Mouse (Mus musculus): ENCODE measurements around the gene Bnipl.

Gene Bnipl

GRCm38 (mm10) chr3:95237541-95238099 lies 13.4 kb downstream of the Bnipl start:
- DNase-seq (ENCODE audit: low spot score) = peak; percentile 76

DNA sequence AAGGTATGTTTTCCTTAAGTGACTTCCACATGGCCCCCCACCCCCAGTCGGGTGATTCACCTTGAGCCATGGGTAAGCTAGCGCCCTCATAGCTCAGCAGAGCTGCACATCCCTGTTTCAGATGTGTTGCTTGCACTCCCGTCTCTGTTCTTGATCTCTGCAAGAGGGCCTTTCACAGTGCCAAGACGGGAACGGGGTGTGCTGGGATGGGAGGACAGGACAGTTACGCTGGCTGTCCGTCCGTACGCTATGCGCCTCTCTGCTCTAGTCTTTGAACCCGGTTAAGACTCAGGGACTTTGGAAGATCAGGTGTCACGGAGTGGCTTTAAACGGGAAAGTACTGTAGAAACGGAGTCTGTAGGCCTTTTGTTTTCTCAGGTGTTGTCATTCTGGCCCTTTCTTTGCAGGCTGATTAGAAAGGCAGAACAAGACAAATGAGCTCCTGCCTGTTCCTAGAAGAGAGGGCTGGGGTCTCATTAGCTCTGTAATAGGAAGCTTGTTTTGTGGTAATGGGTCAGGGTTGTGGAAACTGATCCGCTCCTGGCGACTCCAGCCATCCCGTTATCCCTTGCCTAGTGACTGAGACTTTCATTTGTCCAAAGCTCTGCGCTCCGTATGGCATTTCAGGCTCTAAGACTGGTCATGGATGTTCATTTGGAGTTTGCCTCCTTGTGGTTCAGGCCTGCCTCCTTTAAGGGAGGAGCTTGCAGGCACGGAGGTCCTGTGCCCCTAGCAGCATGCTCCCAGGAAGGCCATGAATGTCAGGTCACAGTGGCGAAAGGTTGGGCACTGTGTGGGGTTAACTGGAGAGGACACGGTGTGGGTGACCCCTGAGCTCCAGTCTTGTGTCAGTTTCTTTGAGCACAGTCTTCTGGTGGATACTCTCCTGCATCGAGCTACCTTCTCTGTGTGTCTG lies 15.3 kb downstream of the Bnipl start:
- DNase-seq (ENCODE audit: low spot score) = no peak

DNA sequence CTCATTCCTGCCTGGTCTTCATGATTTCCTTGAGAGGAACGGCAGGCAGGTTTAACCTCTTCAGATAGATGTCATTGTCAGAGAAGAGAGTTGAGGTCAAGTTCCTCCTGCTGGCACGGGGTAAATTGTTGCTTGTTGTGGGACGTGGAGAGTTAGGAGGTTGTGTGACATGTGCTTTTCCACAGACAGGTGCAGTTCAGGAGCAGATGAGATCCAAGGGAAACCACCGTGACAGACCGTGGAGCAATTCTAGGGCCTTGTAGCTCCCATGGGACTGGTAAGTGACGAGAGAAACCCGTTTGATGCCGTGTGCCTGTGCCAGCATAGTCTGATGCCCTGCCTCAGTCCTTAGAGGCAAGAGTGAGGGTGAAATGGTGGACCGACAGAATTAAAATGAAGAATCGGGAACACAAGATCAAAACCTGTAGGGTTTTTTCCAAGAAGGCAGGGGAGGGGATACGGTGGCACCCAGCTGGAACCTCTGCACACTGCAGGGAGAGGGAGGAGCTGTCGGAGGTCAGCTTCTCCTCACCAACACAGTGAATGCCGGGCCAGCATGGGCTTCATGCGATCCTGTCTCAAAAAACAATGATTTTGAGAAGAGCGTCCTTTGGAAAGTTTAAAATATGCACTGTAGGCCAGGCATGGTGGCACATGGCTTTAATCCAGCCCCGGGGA lies 17.6 kb downstream of the Bnipl start:
- DNase-seq (ENCODE audit: low spot score) = no peak

GRCm38 (mm10) chr3:95232771-95233170 lies 18.2 kb downstream of the Bnipl start:
- peak; percentile 31 for DNase-seq (ENCODE audit: low spot score)

DNA sequence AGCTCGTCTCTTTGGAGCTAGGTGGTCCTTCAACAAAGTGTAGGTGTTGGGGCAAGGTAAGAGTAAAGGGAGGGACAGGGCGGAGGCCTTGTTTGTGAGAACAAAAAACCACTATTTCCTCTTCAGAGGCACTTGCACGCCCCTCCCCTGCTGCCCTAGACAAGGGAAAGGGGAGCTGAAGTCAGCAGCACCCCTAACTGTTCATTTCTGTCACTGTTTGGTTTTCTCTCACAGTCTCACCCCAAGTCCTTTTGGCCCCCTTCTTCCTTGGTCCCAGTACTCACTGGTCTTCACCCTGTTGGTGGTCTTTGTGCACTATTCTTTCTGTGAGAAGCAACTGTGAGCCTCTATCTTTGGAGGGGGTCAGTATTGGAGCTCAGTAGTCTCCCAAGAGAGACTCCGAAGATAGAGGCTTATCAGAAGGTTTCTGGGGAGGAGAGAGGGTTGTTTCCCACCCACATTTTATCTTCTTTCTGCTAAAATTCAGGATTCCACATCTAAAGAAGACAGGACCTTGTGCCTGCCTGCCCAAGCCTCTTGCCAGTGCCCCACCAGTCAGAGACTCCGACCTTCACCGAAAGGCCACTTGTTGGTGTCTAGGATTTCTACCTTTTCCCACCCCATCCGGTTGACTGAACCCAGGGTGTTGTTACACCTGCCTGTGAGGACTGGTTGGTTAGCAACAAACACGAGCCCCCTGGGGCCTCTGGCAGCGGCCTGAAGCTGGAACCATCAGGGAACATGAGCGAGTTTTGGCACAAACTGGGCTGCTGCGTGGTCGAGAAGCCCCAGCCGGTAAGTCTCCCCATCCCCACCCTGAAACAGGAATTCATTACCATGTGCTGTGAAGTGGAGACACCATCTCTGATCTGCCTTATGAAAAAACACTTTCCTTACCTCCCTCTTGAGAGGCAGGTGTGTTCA lies 19.4 kb downstream of the Bnipl start, which contains the start of gene Mllt11:
TSS of gene Mllt11 (minus strand) at position 874 of the 924 bp plus-strand sequence.
- no peak for DNase-seq (ENCODE audit: low spot score)

GRCm38 (mm10) chr3:95230495-95231297 lies 20.3 kb downstream of the Bnipl start:
- DNase-seq (ENCODE audit: low spot score) = peak; percentile 68

- peak; percentile 80 for DNase-seq (ENCODE audit: low spot score)
These were observed 21.1 kb downstream of the Bnipl start for GRCm38 (mm10) chr3:95229781-95230494.

DNA sequence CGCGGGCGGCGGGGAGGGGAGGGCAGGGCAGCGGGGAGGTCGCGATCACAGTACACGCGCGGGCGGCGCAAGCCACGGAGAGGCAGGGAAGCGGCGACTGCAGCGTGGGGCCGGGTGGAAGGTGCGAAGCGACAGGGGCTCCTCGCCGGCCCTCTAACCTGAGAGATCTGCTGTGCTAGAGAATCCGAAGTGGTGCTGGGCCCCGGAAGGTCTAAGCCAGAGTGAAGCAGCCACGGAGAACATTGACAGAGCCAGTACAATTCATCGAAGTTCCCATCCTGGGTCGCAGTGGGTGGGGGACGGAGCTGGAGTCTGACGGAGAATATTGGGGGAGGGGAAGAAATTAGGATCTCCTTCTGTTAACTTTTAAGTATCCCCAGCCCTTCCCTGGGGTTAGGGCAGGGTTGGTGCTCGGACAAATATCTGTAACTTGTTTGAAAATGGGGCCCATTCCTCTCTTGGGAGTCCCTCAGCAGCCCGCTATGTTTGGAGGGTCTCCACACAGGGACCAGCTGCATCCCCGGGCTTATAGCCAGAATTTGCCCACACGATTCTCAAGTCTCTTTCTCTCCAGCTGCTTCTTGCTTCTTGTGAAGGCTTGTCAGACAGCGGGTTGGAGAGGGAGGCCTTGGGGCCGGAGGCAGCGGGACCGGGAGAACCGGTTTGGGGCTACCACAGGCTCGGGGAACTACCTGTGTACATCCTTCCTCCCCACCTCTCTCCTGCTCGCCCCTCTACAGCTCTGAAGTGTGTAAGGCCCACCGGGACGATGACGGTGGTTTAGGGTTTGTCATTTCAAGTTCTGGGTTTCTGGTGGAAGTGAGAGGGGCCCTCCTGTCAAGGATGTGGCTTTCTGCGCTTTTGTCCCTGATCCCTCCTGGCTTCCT lies 21.9 kb downstream of the Bnipl start:
- peak; percentile 44 for DNase-seq (ENCODE audit: low spot score)

DNA sequence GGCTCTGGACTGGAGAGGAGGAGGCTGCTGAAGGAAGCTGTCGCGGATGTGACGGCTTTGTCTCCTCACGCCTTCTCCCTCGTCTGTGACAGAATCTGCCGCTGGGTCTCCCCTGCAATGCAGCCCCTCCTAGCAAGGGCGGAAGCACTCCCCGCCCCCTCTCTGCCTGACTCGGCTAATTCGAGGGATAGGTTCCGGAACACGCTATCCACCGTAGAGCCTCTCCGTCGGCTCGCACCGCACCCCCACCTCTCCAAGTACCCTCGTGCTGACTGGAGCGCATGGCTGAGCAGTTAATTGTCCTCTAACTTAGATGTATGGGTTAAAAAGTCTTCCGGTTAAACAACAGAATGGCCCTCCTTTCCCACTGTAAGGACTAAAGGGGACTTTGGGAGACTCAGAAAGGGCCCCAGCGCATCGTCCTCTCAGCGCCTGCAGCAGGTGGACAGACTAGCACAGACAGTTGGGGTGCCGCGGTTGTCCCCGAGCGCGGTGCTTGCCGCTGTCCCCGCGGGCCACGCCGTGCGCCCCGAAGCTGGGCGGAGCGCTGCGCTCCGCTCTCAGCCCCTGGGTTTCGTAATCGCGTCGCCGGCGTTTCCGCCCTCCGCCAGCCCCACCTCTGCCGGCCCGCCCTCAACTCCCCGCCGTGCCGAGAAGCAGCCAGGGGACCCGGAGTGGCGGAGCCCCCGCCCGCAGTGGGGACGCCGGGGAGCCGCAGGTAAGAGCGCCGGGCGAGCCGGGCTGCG lies 22.7 kb downstream of the Bnipl start, which contains the start of gene Cdc42se1:
TSS of gene Cdc42se1 (plus strand) at position 585 of the 746 bp plus-strand sequence.
- DNase-seq (ENCODE audit: low spot score) = peak; percentile 77

DNA sequence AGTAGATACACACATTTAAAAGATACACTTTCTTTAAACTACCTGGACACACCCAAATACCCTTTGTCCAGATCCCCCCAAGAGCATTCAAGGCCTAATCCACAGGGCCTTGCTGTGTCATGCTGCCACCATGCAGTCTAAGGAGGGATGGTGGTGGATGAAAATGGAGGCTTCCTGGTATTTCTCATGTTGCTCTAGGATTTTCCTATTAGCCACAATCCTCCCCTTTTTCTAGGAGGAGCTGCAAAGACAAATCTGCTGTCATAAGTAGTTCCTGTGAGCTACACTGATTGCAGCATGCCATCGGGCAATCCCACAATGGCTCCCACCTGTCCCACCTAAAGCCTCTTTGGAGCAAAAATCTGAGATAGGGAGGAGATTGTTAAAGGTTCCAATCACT lies 23.8 kb downstream of the Bnipl start:
- peak; percentile 27 for DNase-seq (ENCODE audit: low spot score)

- DNase-seq (ENCODE audit: low spot score) = peak; percentile 47
These were observed 26.7 kb downstream of the Bnipl start for GRCm38 (mm10) chr3:95224295-95224694.

- no peak for DNase-seq (ENCODE audit: low spot score)
These were observed 28.0 kb downstream of the Bnipl start for GRCm38 (mm10) chr3:95223041-95223440.

GRCm38 (mm10) chr3:95218466-95219137 lies 32.4 kb downstream of the Bnipl start:
- DNase-seq (ENCODE audit: low spot score) = no peak

DNA sequence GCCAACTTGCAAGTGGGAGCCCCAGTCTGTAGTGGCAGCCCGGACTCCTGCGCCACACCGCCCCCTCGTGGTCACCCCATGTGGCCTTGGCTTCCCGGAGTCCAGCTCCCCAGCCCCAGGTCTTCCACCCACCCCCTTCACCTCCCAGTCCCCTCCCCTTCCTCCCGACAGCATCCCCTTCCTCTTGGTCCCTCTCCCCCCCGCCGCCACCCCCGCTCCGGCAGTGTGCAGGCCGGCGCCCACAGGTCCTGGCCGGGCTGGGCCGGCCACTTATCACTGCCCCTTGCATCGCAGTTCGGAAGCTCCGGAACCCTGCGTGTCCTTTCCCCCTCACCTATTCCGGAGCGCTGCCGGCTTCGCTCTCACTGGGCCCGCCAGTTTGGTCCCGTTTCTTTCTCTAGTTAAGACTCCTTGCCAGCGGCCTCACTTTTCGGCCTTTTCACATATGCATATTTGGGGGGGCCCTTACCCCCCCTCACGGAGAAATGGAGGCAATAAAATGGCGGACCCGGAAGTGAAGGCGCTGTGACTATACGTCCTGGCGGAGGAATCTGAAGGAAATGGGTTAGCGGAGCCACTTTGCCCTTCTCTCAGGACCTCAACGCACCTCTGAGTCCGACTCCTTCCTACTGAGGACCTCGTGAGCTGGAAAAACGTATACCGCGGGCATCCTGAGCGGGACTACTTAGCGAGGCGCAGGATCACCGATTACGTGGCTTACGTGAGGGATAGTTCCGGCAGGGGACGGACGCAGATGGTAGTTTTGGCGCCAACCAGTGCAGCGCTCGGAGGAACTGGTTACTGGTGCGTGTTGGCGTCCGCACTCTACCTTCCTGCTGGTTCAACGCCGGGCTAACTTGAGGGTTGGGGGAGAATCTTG lies 33.5 kb downstream of the Bnipl start, which contains the start of gene Gabpb2:
TSS of gene Gabpb2 (minus strand) at position 662 of the 880 bp plus-strand sequence.
- DNase-seq (ENCODE audit: low spot score) = peak; percentile 94

DNA sequence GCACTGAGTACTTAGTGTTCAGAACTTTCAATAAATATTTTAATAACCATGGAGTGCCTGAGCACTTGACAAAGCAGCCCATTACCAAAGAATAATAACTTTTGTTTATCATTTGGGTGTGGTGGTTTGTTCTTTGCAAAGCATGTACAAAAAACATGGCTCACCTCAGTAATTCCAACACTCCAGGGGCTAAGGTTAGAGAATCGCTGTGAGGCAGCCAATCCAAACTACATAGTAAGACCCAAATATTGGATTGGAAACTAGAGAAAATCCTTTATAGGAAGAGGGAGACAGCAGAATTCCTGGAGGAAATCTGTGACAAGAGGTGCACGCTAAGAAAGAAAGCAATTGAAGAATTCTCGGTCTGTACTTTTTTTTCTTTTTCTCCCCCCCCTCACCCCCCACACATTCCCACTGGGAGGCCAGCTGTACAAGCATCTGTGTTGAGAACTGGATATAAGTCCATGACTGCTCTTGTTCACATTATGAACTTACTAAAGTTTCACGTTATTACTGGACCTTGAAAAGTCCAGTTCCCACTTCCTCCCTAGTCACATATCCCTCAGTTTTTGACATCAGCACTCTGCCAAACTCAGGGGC lies 34.2 kb downstream of the Bnipl start:
- no peak for DNase-seq (ENCODE audit: low spot score)

DNA sequence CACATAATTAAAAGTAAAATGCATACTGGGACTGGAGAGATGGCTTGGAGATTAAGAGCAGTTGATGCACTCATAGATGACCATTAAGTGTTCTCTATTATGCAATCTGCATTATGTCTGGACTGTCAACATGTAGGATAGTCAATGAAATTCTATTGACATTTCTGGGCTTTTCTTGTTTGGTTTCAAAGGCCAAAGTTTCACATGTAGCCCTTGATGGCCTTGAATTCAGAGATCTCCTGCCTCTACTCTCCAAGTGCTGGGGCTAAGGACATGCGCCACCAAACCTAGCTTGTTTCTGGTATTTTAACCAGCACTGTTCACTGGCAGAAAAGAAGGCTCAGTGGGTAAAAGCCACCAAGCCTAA lies 37.4 kb downstream of the Bnipl start:
- DNase-seq (ENCODE audit: low spot score) = no peak

Data from adipocyte (in vitro differentiated cells).